Mouse (Mus musculus) intestine, embryonic 16.5 days (tissue): ENCODE data around the gene Npas2. TPM values are rescaled to one million over a fixed set of nuclear protein-coding genes. Genes with fewer than 3 reads are reported as not detected.

Experiments
- ATAC-seq: fragments of 200-750 bp; cut with Nextera tagmentation; 2 replicates; pipeline ENCODE4 v1.8.0; 2017; ENCODE audit warnings: moderate TSS enrichment, moderate library complexity
- H3K27ac ChIP-seq: fragments of 300-500 bp; sonication (generic); 2 replicates; pipeline ENCODE4 v1.5.1; 2014; ENCODE audit warnings: mild to moderate bottlenecking, low read length
- H3K27me3 ChIP-seq: fragments of 300-500 bp; sonication (generic); replicated peaks from 2 replicates; pipeline ENCODE4 v1.6.1; 2014; ENCODE audit warnings: low read length, control low read depth, mixed read lengths; ENCODE audit not compliant: control insufficient read depth, insufficient read depth
- H3K36me3 ChIP-seq: fragments of 300-500 bp; sonication (generic); 2 replicates; pipeline ENCODE4 v1.6.1; 2014; ENCODE audit warnings: low read length, control low read depth; ENCODE audit not compliant: control insufficient read depth, insufficient read depth
- H3K4me1 ChIP-seq: fragments of 300-500 bp; sonication (generic); 2 replicates; pipeline ENCODE4 v1.6.1; 2014; ENCODE audit warnings: low read length, control low read depth, mixed read lengths; ENCODE audit not compliant: control insufficient read depth, insufficient read depth
- H3K4me2 ChIP-seq: fragments of 300-500 bp; sonication (generic); 2 replicates; pipeline ENCODE4 v1.6.1; 2014; ENCODE audit warnings: low read depth, low read length, control low read depth
- H3K4me3 ChIP-seq: fragments of 300-500 bp; sonication (generic); 2 replicates; pipeline ENCODE4 v1.5.1; 2014; ENCODE audit warnings: mild to moderate bottlenecking, low read length
- H3K9ac ChIP-seq: fragments of 300-500 bp; sonication (generic); 2 replicates; pipeline ENCODE4 v1.6.1; 2014; ENCODE audit warnings: low read depth, low read length
- H3K9me3 ChIP-seq: fragments of 300-500 bp; sonication (generic); 2 replicates; pipeline ENCODE4 v1.6.1; 2016; ENCODE audit warnings: low read length, control low read depth; ENCODE audit not compliant: control insufficient read depth
- WGBS: fragments of 180-500 bp; shearing (Covaris S2); extraction: QIAGEN DNeasy Blood & Tissue Kit; methylation state at CpG from one replicate; pipeline ENCODE4 v1.1.7; 2014; 5-methylcytosine and 5-hydroxymethylcytosine counted together
- polyA plus RNA-seq: library from polyadenylated mRNA; unstranded; fragments of >200 nt; fragmentation: Nextera tagmentation; extraction: Ambion mirVana; gene quantifications from 2 replicates; pipeline ENCODE4 v1.2.1, GENCODE M21; 2015

The Npas2 gene
- polyA plus RNA-seq, 1 experiment from 2014 or later = 0.70 TPM

DNA sequence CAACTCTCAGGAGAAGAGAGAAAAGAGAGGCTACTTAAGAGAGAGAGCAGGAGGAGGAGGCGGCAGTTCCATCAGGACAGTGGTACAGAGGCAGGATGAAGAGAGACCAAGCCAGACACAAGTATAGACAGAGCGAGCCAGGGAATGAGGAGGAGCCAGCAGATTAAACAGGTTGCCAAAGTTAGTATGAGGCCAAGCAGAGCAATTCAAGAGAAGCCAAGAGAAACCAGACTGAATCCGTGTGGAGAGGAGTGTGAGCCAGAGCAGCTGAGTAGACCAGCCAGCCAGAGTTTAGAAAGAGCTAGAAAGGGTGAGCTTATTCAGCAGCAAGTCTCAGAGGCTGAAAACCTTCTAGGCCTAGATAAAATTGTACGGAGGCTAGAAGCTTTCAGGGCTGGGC is 194.0 kb downstream of the Npas2 start:
- Histone ChIP-seq H3K27ac (no peak overlapping the region), H3K27me3 (no peaks in the 10 kb centered on the region), H3K4me2 (no peak overlapping the region), H3K9me3 (no peaks in the 10 kb centered on the region), H3K36me3 (no peaks in the 10 kb centered on the region), H3K9ac (no peak overlapping the region), H3K4me3 (no peak overlapping the region), H3K4me1 (no peaks in the 10 kb centered on the region)
- 75% methylated on average over 4 of the region's 4 CpGs for WGBS
- ATAC-seq = no peak

DNA sequence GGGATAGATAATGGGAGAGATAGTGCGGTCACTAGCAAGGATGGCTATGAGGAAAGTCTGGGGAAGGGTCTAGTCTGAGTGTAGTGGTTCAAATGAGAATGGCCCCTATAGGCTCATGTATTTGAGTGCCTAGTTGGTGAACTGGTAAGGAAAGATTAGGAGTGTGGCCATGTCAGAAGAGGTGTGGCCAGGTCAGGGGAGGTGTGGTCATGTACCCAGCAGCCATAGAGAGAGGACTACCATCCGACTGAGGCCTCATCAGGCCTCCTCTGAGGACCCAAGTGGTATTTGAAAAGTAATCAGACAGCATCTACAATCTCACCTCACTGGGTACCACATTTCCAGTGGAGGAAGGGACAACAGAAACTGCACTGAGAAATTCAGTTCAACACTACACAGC is 194.6 kb downstream of the Npas2 start:
- Histone ChIP-seq H3K27ac (no peak overlapping the region), H3K9me3 (no peaks in the 10 kb centered on the region), H3K27me3 (no peaks in the 10 kb centered on the region), H3K36me3 (no peaks in the 10 kb centered on the region), H3K4me3 (no peak overlapping the region), H3K4me1 (no peaks in the 10 kb centered on the region), H3K9ac (no peak overlapping the region), H3K4me2 (no peak overlapping the region)
- ATAC-seq = no peak
- WGBS = 84% methylated on average over 2 of the region's 2 CpGs

GRCm38 (mm10) chr1:39389338-39389737 is 195.8 kb downstream of the Npas2 start:
- Histone ChIP-seq H3K4me2 (no peak overlapping the region), H3K4me3 (no peak overlapping the region), H3K9me3 (no peaks in the 10 kb centered on the region), H3K36me3 (no peaks in the 10 kb centered on the region), H3K9ac (no peak overlapping the region), H3K4me1 (no peaks in the 10 kb centered on the region), H3K27me3 (no peaks in the 10 kb centered on the region), H3K27ac (no peak overlapping the region)
- ATAC-seq = no peak
- 87% methylated on average over 11 of the region's 11 CpGs for WGBS

DNA sequence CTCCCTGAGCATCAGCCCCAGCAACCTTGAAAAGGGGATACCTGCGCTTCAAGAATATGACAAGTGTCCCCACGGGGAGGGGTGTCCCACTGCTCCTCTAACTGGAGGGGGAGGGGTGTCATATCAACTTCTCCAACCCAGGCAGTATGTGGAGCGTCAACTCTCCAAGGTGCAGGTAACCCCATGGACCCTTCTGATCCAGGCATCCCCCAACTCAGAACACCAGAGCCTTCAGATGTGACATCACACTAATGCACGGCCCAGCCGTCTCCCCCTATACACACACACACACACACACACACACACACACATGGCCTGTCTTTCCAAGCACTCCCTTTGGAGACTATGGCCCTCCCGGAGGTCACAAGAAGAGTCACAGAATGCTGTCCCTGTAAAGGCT is 198.1 kb downstream of the Npas2 start:
- no peak overlapping the region for H3K9ac ChIP-seq
- no peaks in the 10 kb centered on the region for H3K27me3 ChIP-seq
- H3K27ac ChIP-seq = no peak overlapping the region
- 0 out of 2 replicates have a peak, but pooled peaks cover 3% of the 10 kb centered on the region for H3K4me1 ChIP-seq
- H3K4me2 ChIP-seq = no peak overlapping the region
- no peaks in the 10 kb centered on the region for H3K36me3 ChIP-seq
- peak; percentile 13; the same call in 1 of the 2 replicates for ATAC-seq
- WGBS = 88% methylated on average over 6 of the region's 6 CpGs
- no peaks in the 10 kb centered on the region for H3K9me3 ChIP-seq
- H3K4me3 ChIP-seq = no peak overlapping the region

- ATAC-seq = peak; percentile 51; the same call in 1 of the 2 replicates
- WGBS = 59% methylated on average over 3 of the region's 3 CpGs
Measured at GRCm38 (mm10) chr1:39392189-39392588, 198.7 kb downstream of the Npas2 start.

DNA sequence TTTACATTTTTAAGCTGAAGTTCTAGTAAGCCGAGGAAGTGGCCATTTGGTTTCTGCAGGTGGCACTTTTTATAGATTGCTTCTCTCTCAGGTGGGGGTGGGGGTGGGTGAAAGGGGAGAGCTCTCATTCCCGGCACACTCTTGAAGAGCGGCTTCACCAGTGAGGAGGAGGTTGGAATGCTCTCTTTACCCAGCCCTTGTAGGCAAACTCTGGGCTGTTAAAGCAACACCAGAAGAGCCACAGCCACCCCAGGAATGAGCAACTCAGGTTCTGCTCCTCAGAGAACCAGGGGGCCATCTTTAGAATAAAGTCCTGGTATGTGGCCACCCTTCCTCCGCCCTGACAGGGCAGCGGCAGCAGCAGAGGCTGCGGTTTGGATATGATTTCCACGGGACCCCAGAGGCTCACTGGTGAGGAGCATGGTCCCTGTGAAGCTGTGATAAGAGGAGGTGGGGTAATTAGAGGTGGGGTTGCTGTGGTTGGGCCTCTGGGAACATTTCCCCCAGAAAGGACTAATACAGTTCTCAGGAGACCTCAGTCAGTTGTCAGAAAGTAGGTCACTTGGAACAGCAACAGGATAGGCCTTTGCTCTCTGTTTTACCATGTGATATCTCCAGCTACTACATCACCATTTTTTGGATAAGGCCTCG is 199.8 kb downstream of the Npas2 start:
- Histone ChIP-seq H3K4me1 (0 out of 2 replicates have a peak, but pooled peaks cover 3% of the 10 kb centered on the region), H3K36me3 (no peaks in the 10 kb centered on the region), H3K27me3 (no peaks in the 10 kb centered on the region), H3K4me3 (no peak overlapping the region), H3K27ac (no peak overlapping the region), H3K9ac (no peak overlapping the region), H3K9me3 (peaks cover 4% of the 10 kb centered on the region; the same call in 1 of the 2 replicates), H3K4me2 (no peak overlapping the region)
- ATAC-seq = no peak
- WGBS = 84% methylated on average over 8 of the region's 8 CpGs

More at GRCm38 (mm10) chr1:39392189-39392588, 198.7 kb downstream of the Npas2 start:
- H3K9me3 ChIP-seq = peaks cover under 1% of the 10 kb centered on the region; the same call in 1 of the 2 replicates
- H3K4me2 ChIP-seq = no peak overlapping the region
- no peak overlapping the region for H3K4me3 ChIP-seq
- H3K9ac ChIP-seq = no peak overlapping the region
- no peaks in the 10 kb centered on the region for H3K36me3 ChIP-seq
- no peaks in the 10 kb centered on the region for H3K27me3 ChIP-seq
- 0 out of 2 replicates have a peak, but pooled peaks cover 3% of the 10 kb centered on the region for H3K4me1 ChIP-seq
- H3K27ac ChIP-seq = no peak overlapping the region

DNA sequence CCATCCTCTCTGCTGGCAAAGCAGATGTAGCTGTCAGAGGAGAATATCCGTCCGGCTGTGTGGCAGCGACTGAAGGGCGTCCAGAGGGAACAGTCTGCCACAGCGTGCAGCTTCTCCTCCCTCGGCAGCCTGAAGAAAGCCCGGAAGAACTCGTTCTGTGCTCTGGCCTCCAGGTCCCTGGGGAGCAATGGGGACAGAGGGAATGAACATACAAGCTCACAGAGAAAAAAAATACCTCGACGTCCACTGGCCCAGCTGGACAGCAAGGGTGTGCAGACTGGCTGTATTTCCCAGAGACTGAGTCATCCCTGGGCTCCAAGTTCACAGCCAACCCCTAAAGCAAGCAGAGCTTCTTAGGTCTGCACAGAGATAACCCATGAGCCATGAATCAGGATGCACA is 200.6 kb downstream of the Npas2 start:
- H3K27ac ChIP-seq = no peak overlapping the region

GRCm38 (mm10) chr1:39394650-39395049 is 201.1 kb downstream of the Npas2 start:
- 79% methylated on average over 3 of the region's 3 CpGs for WGBS
- H3K27me3 ChIP-seq = no peaks in the 10 kb centered on the region
- ATAC-seq = no peak
- H3K36me3 ChIP-seq = no peaks in the 10 kb centered on the region
- 0 out of 2 replicates have a peak, but pooled peaks cover 3% of the 10 kb centered on the region for H3K4me1 ChIP-seq
- no peak overlapping the region for H3K4me2 ChIP-seq
- no peak overlapping the region for H3K4me3 ChIP-seq
- no peak overlapping the region for H3K9ac ChIP-seq
- peaks cover 4% of the 10 kb centered on the region; the same call in 1 of the 2 replicates for H3K9me3 ChIP-seq
- no peak overlapping the region for H3K27ac ChIP-seq

More for the DNA sequence above, 200.6 kb downstream of the Npas2 start:
- WGBS = 71% methylated on average over 10 of the region's 10 CpGs
- Histone ChIP-seq H3K4me1 (0 out of 2 replicates have a peak, but pooled peaks cover 3% of the 10 kb centered on the region), H3K36me3 (no peaks in the 10 kb centered on the region), H3K9ac (no peak overlapping the region), H3K9me3 (peaks cover 4% of the 10 kb centered on the region; the same call in 1 of the 2 replicates), H3K27me3 (no peaks in the 10 kb centered on the region), H3K4me3 (no peak overlapping the region), H3K4me2 (no peak overlapping the region)
- ATAC-seq = no peak

GRCm38 (mm10) chr1:39396347-39396746 is 202.8 kb downstream of the Npas2 start:
- Histone ChIP-seq H3K4me3 (no peak overlapping the region), H3K9ac (no peak overlapping the region), H3K36me3 (no peaks in the 10 kb centered on the region), H3K27me3 (no peaks in the 10 kb centered on the region), H3K9me3 (peaks cover 4% of the 10 kb centered on the region; the same call in 1 of the 2 replicates), H3K4me2 (no peak overlapping the region), H3K27ac (0 out of 2 replicates have a peak overlapping the region, but pooled peaks have one; percentile 4), H3K4me1 (0 out of 2 replicates have a peak, but pooled peaks cover 3% of the 10 kb centered on the region)
- WGBS = 71% methylated on average over 4 of the region's 4 CpGs
- ATAC-seq = no peak
